Mouse (Mus musculus): Measurements from ENCODE around the gene Tspan12.

- TF ChIP-seq POLR2A (IDR thresholded peaks at IDR 0.05; ENCODE audit: extremely low read depth, insufficient read depth, low read length) (no peak), CTCF (IDR thresholded peaks at IDR 0.05; ENCODE audit: low read depth, low read length) (no peak)
Measured at GRCm38 (mm10) chr6:21889101-21889500, 36.8 kb upstream of the Tspan12 start.
